Mouse (Mus musculus): ENCODE data around the gene Prkn.

DNA sequence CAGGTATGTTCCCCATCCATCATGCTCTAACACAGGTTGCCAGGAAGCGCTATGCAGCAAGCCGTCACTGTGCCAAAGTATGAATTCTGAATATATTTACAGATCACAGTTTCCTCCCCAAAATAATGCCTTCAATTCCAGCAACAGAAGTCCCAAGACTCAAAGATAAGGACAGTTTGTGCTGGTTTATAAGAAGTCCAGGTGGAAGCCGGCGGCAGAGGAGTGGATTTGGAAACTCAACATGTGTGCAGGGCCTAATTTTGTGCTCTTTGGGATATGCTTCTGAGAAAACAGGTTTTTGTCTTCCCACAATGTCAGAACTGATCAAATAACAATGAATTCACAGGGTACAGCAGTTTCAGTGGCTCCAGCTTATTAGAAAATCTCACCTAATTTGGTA, 961.0 kb downstream of the Prkn start:
- TF ChIP-seq CTCF (IDR thresholded peaks at IDR 0.05; ENCODE audit: control insufficient read depth, insufficient read depth, insufficient read length), result no peak
- no peak for TF ChIP-seq MYOG (IDR thresholded peaks at IDR 0.05; ENCODE audit: control insufficient read depth, extremely low read depth, insufficient read length)
- no peak for TF ChIP-seq MAX (IDR thresholded peaks at IDR 0.05)
- no peak for TF ChIP-seq USF1 (IDR thresholded peaks at IDR 0.05; ENCODE audit: low read depth)
- TF ChIP-seq MYOD1 (IDR thresholded peaks at IDR 0.05; ENCODE audit: control insufficient read depth, insufficient read length, low read depth), result no peak
- no peak for TF ChIP-seq CEBPB (IDR thresholded peaks at IDR 0.05; ENCODE audit: low read depth)
